Mouse (Mus musculus): Measurements from ENCODE around the gene Plcl1. TPM values are rescaled to one million over a fixed set of nuclear protein-coding genes. Genes with fewer than 3 reads are reported as not detected.

Gene Plcl1
- polyA plus RNA-seq, 1 experiment from 2014 or later, result 5.5 TPM

DNA sequence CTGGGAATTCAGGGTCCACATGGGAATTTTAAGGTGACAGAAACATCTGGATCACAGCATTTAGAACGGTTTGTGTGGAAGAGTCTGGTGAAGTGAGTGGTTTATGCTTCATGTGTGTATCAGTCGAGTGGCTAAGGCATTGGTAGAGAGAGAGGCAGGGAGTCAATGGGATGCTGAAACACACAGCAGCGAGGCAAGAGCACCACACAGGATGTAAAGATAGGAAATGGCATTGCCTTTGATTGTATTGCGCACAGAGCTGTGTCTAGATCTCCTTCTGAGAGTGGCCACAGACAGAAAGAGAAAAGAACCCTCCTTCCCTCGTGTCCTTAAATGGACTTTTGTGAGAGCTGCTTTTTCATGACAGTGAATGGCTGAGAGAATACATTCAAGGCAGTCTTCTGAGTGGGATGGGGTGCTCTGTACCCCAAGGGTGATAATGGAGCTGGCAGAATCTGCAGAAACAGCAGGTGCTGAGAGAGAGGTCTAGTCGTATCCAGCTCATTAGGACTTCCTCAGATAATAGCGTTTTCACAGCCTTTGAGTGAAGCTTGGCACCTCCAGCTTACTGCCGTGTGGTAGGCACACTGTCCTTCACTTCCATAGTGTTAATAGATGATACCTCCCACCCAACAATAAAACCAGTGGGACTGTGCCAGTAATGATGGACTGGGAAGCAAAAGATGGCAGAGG lies 253.9 kb downstream of the Plcl1 start:
- Histone ChIP-seq H3K4me1 (replicated peaks; ENCODE audit: control insufficient read depth, insufficient read depth, low read length) (no peaks in the 10 kb centered on the region), H3K27me3 (ENCODE audit: control insufficient read depth, insufficient read depth, low read length) (no peaks in the 10 kb centered on the region), H3K36me3 (replicated peaks; ENCODE audit: control insufficient read depth, insufficient read depth) (no peaks in the 10 kb centered on the region), H3K4me2 (replicated peaks) (no peak overlapping the region), H3K9me3 (ENCODE audit: control insufficient read depth, low read length) (0 out of 2 replicates have a peak, but pooled peaks cover 4% of the 10 kb centered on the region), H3K4me3 (replicated peaks; ENCODE audit: low read length) (no peak overlapping the region), H3K27ac (no peak overlapping the region), H3K9ac (no peak overlapping the region)
- ATAC-seq (ENCODE audit: low FRiP score) (peak; percentile 58; the same call in 1 of the 2 replicates), DNase-seq (ENCODE audit: low spot score) (no peak)
- WGBS, result 70% methylated on average over 8 of the region's 8 CpGs

- Histone ChIP-seq H3K9me3 (ENCODE audit: control insufficient read depth, low read length) (0 out of 2 replicates have a peak, but pooled peaks cover 4% of the 10 kb centered on the region), H3K27me3 (ENCODE audit: control insufficient read depth, insufficient read depth, low read length) (no peaks in the 10 kb centered on the region), H3K36me3 (replicated peaks; ENCODE audit: control insufficient read depth, insufficient read depth) (no peaks in the 10 kb centered on the region), H3K4me1 (replicated peaks; ENCODE audit: control insufficient read depth, insufficient read depth, low read length) (peaks cover 17% of the 10 kb centered on the region), H3K27ac (no peak overlapping the region), H3K4me3 (replicated peaks; ENCODE audit: low read length) (no peak overlapping the region), H3K9ac (no peak overlapping the region), H3K4me2 (replicated peaks) (no peak overlapping the region)
- ATAC-seq (ENCODE audit: low FRiP score) (no peak), DNase-seq (ENCODE audit: low spot score) (no peak)
- WGBS, result 78% methylated on average over 2 of the region's 2 CpGs
Measured at GRCm38 (mm10) chr1:55661381-55661780, 255.7 kb downstream of the Plcl1 start.

DNA sequence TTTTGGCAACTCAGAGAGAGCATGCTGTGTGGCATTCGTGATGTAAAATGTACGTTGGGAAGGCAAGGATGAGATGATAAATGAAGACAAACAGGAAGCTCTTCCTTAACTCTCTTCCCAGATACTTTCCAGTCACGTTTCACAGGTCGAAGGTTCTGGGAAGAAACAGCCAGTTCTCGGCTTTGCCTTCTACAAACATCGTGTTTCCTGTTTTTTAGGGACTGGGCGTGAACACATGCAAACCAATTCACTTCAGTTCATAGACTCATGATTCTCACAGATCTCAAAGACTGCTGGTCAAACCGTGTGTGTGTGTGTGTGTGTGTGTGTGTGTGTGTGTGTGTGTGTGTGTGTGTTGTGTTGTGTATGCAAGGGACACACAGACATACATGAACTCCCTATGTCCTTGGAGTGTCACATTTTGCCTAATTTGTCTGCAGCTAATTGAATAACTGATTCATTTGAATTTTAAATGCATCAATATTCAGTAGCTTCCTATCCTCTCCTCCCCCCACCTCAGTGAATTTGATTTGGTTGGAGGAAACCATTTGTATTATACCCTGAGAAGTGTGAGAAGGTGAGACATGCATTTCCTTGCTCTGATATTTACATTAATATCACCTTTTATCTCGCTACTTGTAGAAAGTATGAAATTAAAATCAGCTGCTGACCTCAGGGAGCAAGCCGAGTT lies 259.6 kb downstream of the Plcl1 start:
- Histone ChIP-seq H3K4me2 (replicated peaks) (peak overlapping the region; percentile 26), H3K4me3 (replicated peaks; ENCODE audit: low read length) (no peak overlapping the region), H3K36me3 (replicated peaks; ENCODE audit: control insufficient read depth, insufficient read depth) (no peaks in the 10 kb centered on the region), H3K27ac (peak overlapping the region; percentile 79), H3K9ac (peak overlapping the region; percentile 18; the same call in 1 of the 2 replicates), H3K4me1 (replicated peaks; ENCODE audit: control insufficient read depth, insufficient read depth, low read length) (peaks cover 26% of the 10 kb centered on the region), H3K27me3 (ENCODE audit: control insufficient read depth, insufficient read depth, low read length) (no peaks in the 10 kb centered on the region), H3K9me3 (ENCODE audit: control insufficient read depth, low read length) (no peaks in the 10 kb centered on the region)
- DNase-seq (ENCODE audit: low spot score) (no peak), ATAC-seq (ENCODE audit: low FRiP score) (peak; percentile 51; the same call in 1 of the 2 replicates)
- 60% methylated on average over 10 of the region's 10 CpGs for WGBS

- Histone ChIP-seq H3K4me3 (replicated peaks; ENCODE audit: low read length) (no peak overlapping the region), H3K36me3 (replicated peaks; ENCODE audit: control insufficient read depth, insufficient read depth) (no peaks in the 10 kb centered on the region), H3K9ac (peak overlapping the region; percentile 18; the same call in 1 of the 2 replicates), H3K4me1 (replicated peaks; ENCODE audit: control insufficient read depth, insufficient read depth, low read length) (peaks cover 26% of the 10 kb centered on the region), H3K27me3 (ENCODE audit: control insufficient read depth, insufficient read depth, low read length) (no peaks in the 10 kb centered on the region), H3K4me2 (replicated peaks) (peak overlapping the region; percentile 26), H3K9me3 (ENCODE audit: control insufficient read depth, low read length) (no peaks in the 10 kb centered on the region), H3K27ac (peak overlapping the region; percentile 79)
- ATAC-seq (ENCODE audit: low FRiP score), result peak; percentile 85; the same call in 1 of the 2 replicates
- DNase-seq (ENCODE audit: low spot score), result peak; percentile 61
- 11% methylated on average over 11 of the region's 11 CpGs for WGBS
Measured at GRCm38 (mm10) chr1:55665828-55666673, 260.3 kb downstream of the Plcl1 start.

- no peaks in the 10 kb centered on the region for H3K36me3 ChIP-seq (replicated peaks; ENCODE audit: control insufficient read depth, insufficient read depth)
- no peaks in the 10 kb centered on the region for H3K27me3 ChIP-seq (ENCODE audit: control insufficient read depth, insufficient read depth, low read length)
- WGBS, result 50% methylated on average over 5 of the region's 5 CpGs
- peak overlapping the region; percentile 79 for H3K27ac ChIP-seq
- peaks cover 26% of the 10 kb centered on the region for H3K4me1 ChIP-seq (replicated peaks; ENCODE audit: control insufficient read depth, insufficient read depth, low read length)
- no peak for ATAC-seq (ENCODE audit: low FRiP score)
- no peak overlapping the region for H3K4me2 ChIP-seq (replicated peaks)
- DNase-seq (ENCODE audit: low spot score), result no peak
- H3K9me3 ChIP-seq (ENCODE audit: control insufficient read depth, low read length), result no peaks in the 10 kb centered on the region
- H3K9ac ChIP-seq, result no peak overlapping the region
- no peak overlapping the region for H3K4me3 ChIP-seq (replicated peaks; ENCODE audit: low read length)
Measured at GRCm38 (mm10) chr1:55666798-55667197, 261.1 kb downstream of the Plcl1 start.

DNA sequence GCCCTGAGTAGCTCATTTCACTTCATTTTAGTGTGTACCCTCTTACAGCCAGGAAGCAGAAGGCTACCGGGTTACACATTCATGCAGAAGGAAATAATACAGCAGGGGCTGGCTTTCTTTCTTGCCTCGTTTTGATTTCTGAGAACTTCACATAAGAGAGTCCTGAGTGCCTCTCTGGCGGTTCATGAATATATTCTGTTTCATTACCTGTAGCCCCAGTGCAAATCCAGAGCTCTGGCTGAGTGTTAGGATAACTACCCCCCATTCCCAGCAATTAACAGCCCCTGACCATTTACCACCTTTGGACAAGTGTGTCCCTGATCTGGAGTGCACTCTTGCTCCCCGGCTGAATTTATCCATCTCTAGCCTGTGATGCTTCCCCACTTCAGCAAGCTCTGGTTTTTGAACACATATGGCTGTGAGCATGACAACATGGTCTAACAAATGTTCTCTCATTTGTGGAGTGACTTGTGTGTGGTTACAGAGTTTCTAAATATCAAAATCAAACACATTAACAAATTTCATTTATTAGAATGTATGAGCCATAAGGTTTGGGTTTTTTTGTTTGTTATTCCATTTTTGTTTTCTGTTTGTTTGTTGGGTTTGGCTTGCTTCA lies 263.0 kb downstream of the Plcl1 start:
- WGBS, result 63% methylated on average over 4 of the region's 4 CpGs
- DNase-seq (ENCODE audit: low spot score) (no peak), ATAC-seq (ENCODE audit: low FRiP score) (no peak)

DNA sequence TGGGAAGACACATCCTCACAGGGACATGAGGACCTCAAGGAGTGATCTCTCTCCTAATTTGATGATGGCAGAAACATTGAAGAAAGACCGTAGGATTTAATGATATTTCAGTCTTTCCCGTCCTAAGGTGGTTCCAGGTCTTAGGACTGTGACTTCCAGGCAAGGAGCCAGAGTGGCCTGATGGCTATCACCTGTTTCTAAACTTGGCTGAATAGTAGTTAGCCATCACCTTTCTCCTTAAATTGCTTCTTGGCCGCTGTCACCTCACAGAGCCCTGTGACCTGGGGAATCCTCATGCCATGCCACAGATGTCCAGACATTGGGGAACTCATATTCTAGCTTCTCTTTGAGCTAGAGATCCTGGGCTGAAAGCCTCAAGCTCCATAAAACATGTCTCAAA lies 277.0 kb downstream of the Plcl1 start:
- Histone ChIP-seq H3K4me2 (replicated peaks) (no peak overlapping the region), H3K36me3 (replicated peaks; ENCODE audit: control insufficient read depth, insufficient read depth) (no peaks in the 10 kb centered on the region), H3K9me3 (ENCODE audit: control insufficient read depth, low read length) (no peaks in the 10 kb centered on the region), H3K9ac (no peak overlapping the region), H3K4me1 (replicated peaks; ENCODE audit: control insufficient read depth, insufficient read depth, low read length) (0 out of 2 replicates have a peak, but pooled peaks cover 9% of the 10 kb centered on the region), H3K27me3 (ENCODE audit: control insufficient read depth, insufficient read depth, low read length) (no peaks in the 10 kb centered on the region), H3K27ac (no peak overlapping the region), H3K4me3 (replicated peaks; ENCODE audit: low read length) (no peak overlapping the region)
- WGBS, result 95% methylated on average over 3 of the region's 3 CpGs
- DNase-seq (ENCODE audit: low spot score) (no peak), ATAC-seq (ENCODE audit: low FRiP score) (no peak)

More for the DNA sequence above, 263.0 kb downstream of the Plcl1 start:
- no peaks in the 10 kb centered on the region for H3K36me3 ChIP-seq (replicated peaks; ENCODE audit: control insufficient read depth, insufficient read depth)
- H3K4me3 ChIP-seq (replicated peaks; ENCODE audit: low read length), result no peak overlapping the region
- no peak overlapping the region for H3K27ac ChIP-seq
- no peaks in the 10 kb centered on the region for H3K27me3 ChIP-seq (ENCODE audit: control insufficient read depth, insufficient read depth, low read length)
- H3K9me3 ChIP-seq (ENCODE audit: control insufficient read depth, low read length), result no peaks in the 10 kb centered on the region
- H3K4me2 ChIP-seq (replicated peaks), result no peak overlapping the region
- peaks cover 26% of the 10 kb centered on the region for H3K4me1 ChIP-seq (replicated peaks; ENCODE audit: control insufficient read depth, insufficient read depth, low read length)
- H3K9ac ChIP-seq, result no peak overlapping the region

- H3K9ac ChIP-seq, result no peak overlapping the region
- WGBS, result 74% methylated on average over 5 of the region's 5 CpGs
- DNase-seq (ENCODE audit: low spot score), result no peak
- no peak overlapping the region for H3K4me3 ChIP-seq (replicated peaks; ENCODE audit: low read length)
- no peak overlapping the region for H3K27ac ChIP-seq
- H3K27me3 ChIP-seq (ENCODE audit: control insufficient read depth, insufficient read depth, low read length), result no peaks in the 10 kb centered on the region
- H3K4me2 ChIP-seq (replicated peaks), result no peak overlapping the region
- no peaks in the 10 kb centered on the region for H3K9me3 ChIP-seq (ENCODE audit: control insufficient read depth, low read length)
- H3K4me1 ChIP-seq (replicated peaks; ENCODE audit: control insufficient read depth, insufficient read depth, low read length), result 0 out of 2 replicates have a peak, but pooled peaks cover under 1% of the 10 kb centered on the region
- no peak for ATAC-seq (ENCODE audit: low FRiP score)
- H3K36me3 ChIP-seq (replicated peaks; ENCODE audit: control insufficient read depth, insufficient read depth), result no peaks in the 10 kb centered on the region
Measured at GRCm38 (mm10) chr1:55686261-55686660, 280.5 kb downstream of the Plcl1 start.

All from hindbrain, embryonic 14.5 days (tissue).